Mouse (Mus musculus) embryonic facial prominence, embryonic 12.5 days (tissue): Measurements from ENCODE around the gene Prkch. TPM values are rescaled to one million over a fixed set of nuclear protein-coding genes. Genes with fewer than 3 reads are reported as not detected.

Experiments
- ATAC-seq: fragments of 200-750 bp; cut with Nextera tagmentation; 2 replicates; pipeline ENCODE4 v1.8.0; 2017; ENCODE audit not compliant: insufficient number of reproducible peaks, insufficient read depth, low FRiP score, low TSS enrichment
- H3K27ac ChIP-seq: fragments of 300-500 bp; sonication (generic); 2 replicates; pipeline ENCODE4 v1.5.1; 2016; ENCODE audit warnings: mild to moderate bottlenecking
- H3K27me3 ChIP-seq: fragments of 300-500 bp; sonication (generic); 2 replicates; pipeline ENCODE4 v1.6.1; 2016; ENCODE audit warnings: mild to moderate bottlenecking, moderate library complexity
- H3K36me3 ChIP-seq: fragments of 300-500 bp; sonication (generic); 2 replicates; pipeline ENCODE4 v1.6.1; 2016; ENCODE audit warnings: mild to moderate bottlenecking
- H3K4me1 ChIP-seq: fragments of 300-500 bp; sonication (generic); 2 replicates; pipeline ENCODE4 v1.6.1; 2016
- H3K4me2 ChIP-seq: fragments of 300-500 bp; sonication (generic); replicated peaks from 2 replicates; pipeline ENCODE4 v1.6.1; 2016; ENCODE audit warnings: mild to moderate bottlenecking, moderate library complexity
- H3K4me3 ChIP-seq: fragments of 300-500 bp; sonication (generic); 2 replicates; pipeline ENCODE4 v1.5.1; 2016; ENCODE audit warnings: mild to moderate bottlenecking
- H3K9ac ChIP-seq: fragments of 300-500 bp; sonication (generic); 2 replicates; pipeline ENCODE4 v1.6.1; 2016; ENCODE audit warnings: mild to moderate bottlenecking, moderate library complexity
- H3K9me3 ChIP-seq: fragments of 300-500 bp; sonication (generic); 2 replicates; pipeline ENCODE4 v1.6.1; 2016; ENCODE audit warnings: mild to moderate bottlenecking, moderate library complexity
- WGBS: fragments of 180-500 bp; shearing (Covaris S2); methylation state at CpG from one replicate; pipeline ENCODE4 v1.1.7; 2016; 5-methylcytosine and 5-hydroxymethylcytosine counted together
- polyA plus RNA-seq: library from polyadenylated mRNA; unstranded; fragments of >200 nt; fragmentation: Nextera tagmentation; extraction: Ambion mirVana; gene quantifications from 2 replicates; pipeline ENCODE4 v1.2.1, GENCODE M21; 2016

Prkch gene
- polyA plus RNA-seq, 1 experiment from 2014 or later = 13.9 TPM

GRCm38 (mm10) chr12:73766152-73766551 lies 181.6 kb downstream of the Prkch start:
- Histone ChIP-seq H3K4me1 (peaks cover 7% of the 10 kb centered on the region; the same call in 1 of the 2 replicates), H3K4me3 (no peak overlapping the region), H3K27me3 (no peaks in the 10 kb centered on the region), H3K36me3 (no peaks in the 10 kb centered on the region), H3K27ac (no peak overlapping the region), H3K9me3 (no peaks in the 10 kb centered on the region), H3K9ac (no peak overlapping the region), H3K4me2 (no peak overlapping the region)
- WGBS = 80% methylated on average over 8 of the region's 8 CpGs
- no peak for ATAC-seq

GRCm38 (mm10) chr12:73768788-73769187 lies 184.2 kb downstream of the Prkch start:
- 80% methylated on average over 5 of the region's 5 CpGs for WGBS
- Histone ChIP-seq H3K9ac (no peak overlapping the region), H3K4me3 (no peak overlapping the region), H3K9me3 (no peaks in the 10 kb centered on the region), H3K36me3 (no peaks in the 10 kb centered on the region), H3K4me1 (peaks cover 7% of the 10 kb centered on the region; the same call in 1 of the 2 replicates), H3K27me3 (no peaks in the 10 kb centered on the region), H3K27ac (no peak overlapping the region), H3K4me2 (no peak overlapping the region)
- no peak for ATAC-seq

- no peaks in the 10 kb centered on the region for H3K36me3 ChIP-seq
- no peak overlapping the region for H3K4me3 ChIP-seq
- 90% methylated on average over 6 of the region's 6 CpGs for WGBS
- H3K9me3 ChIP-seq = no peaks in the 10 kb centered on the region
- no peak overlapping the region for H3K4me2 ChIP-seq
- ATAC-seq = no peak
- no peak overlapping the region for H3K9ac ChIP-seq
- H3K4me1 ChIP-seq = peaks cover 7% of the 10 kb centered on the region; the same call in 1 of the 2 replicates
- H3K27ac ChIP-seq = no peak overlapping the region
- no peaks in the 10 kb centered on the region for H3K27me3 ChIP-seq
These were observed 184.9 kb downstream of the Prkch start for GRCm38 (mm10) chr12:73769536-73769935.

- Histone ChIP-seq H3K27me3 (no peaks in the 10 kb centered on the region), H3K27ac (no peak overlapping the region), H3K4me2 (no peak overlapping the region), H3K4me1 (no peaks in the 10 kb centered on the region), H3K9me3 (no peaks in the 10 kb centered on the region), H3K9ac (no peak overlapping the region), H3K36me3 (no peaks in the 10 kb centered on the region), H3K4me3 (no peak overlapping the region)
- 97% methylated on average over 1 of the region's 1 CpGs for WGBS
- ATAC-seq = no peak
These were observed 186.2 kb downstream of the Prkch start for GRCm38 (mm10) chr12:73770771-73771170.

- Histone ChIP-seq H3K4me2 (no peak overlapping the region), H3K4me1 (no peaks in the 10 kb centered on the region), H3K4me3 (no peak overlapping the region), H3K27ac (no peak overlapping the region), H3K36me3 (no peaks in the 10 kb centered on the region), H3K27me3 (no peaks in the 10 kb centered on the region), H3K9me3 (no peaks in the 10 kb centered on the region), H3K9ac (no peak overlapping the region)
- 75% methylated on average over 7 of the region's 7 CpGs for WGBS
- ATAC-seq = no peak
These were observed 190.3 kb downstream of the Prkch start for GRCm38 (mm10) chr12:73774793-73775385.

GRCm38 (mm10) chr12:73776401-73776945 lies 191.9 kb downstream of the Prkch start:
- Histone ChIP-seq H3K4me1 (no peaks in the 10 kb centered on the region), H3K9me3 (no peaks in the 10 kb centered on the region), H3K27ac (no peak overlapping the region), H3K27me3 (no peaks in the 10 kb centered on the region), H3K4me2 (no peak overlapping the region), H3K36me3 (no peaks in the 10 kb centered on the region), H3K9ac (no peak overlapping the region), H3K4me3 (no peak overlapping the region)
- ATAC-seq = no peak
- WGBS = 78% methylated on average over 6 of the region's 6 CpGs

- Histone ChIP-seq H3K9ac (no peak overlapping the region), H3K4me1 (no peaks in the 10 kb centered on the region), H3K4me2 (no peak overlapping the region), H3K36me3 (no peaks in the 10 kb centered on the region), H3K27me3 (no peaks in the 10 kb centered on the region), H3K9me3 (no peaks in the 10 kb centered on the region), H3K27ac (no peak overlapping the region), H3K4me3 (no peak overlapping the region)
- no peak for ATAC-seq
- 93% methylated on average over 11 of the region's 11 CpGs for WGBS
These were observed 193.1 kb downstream of the Prkch start for GRCm38 (mm10) chr12:73777673-73778072.

GRCm38 (mm10) chr12:73779332-73780231 lies 195.0 kb downstream of the Prkch start:
- Histone ChIP-seq H3K4me1 (no peaks in the 10 kb centered on the region), H3K27ac (no peak overlapping the region), H3K4me3 (no peak overlapping the region), H3K9me3 (no peaks in the 10 kb centered on the region), H3K4me2 (no peak overlapping the region), H3K27me3 (no peaks in the 10 kb centered on the region), H3K9ac (no peak overlapping the region), H3K36me3 (no peaks in the 10 kb centered on the region)
- ATAC-seq = no peak
- WGBS = 67% methylated on average over 13 of the region's 13 CpGs

- Histone ChIP-seq H3K9me3 (no peaks in the 10 kb centered on the region), H3K4me1 (no peaks in the 10 kb centered on the region), H3K9ac (no peak overlapping the region), H3K4me3 (no peak overlapping the region), H3K27ac (no peak overlapping the region), H3K4me2 (no peak overlapping the region), H3K27me3 (no peaks in the 10 kb centered on the region), H3K36me3 (no peaks in the 10 kb centered on the region)
- 80% methylated on average over 6 of the region's 6 CpGs for WGBS
- ATAC-seq = no peak
These were observed 196.9 kb downstream of the Prkch start for GRCm38 (mm10) chr12:73781425-73782032.

- 84% methylated on average over 8 of the region's 8 CpGs for WGBS
These were observed 202.3 kb downstream of the Prkch start for GRCm38 (mm10) chr12:73786909-73787308.

GRCm38 (mm10) chr12:73788850-73789249 lies 204.3 kb downstream of the Prkch start:
- Histone ChIP-seq H3K27me3 (0 out of 2 replicates have a peak, but pooled peaks cover 3% of the 10 kb centered on the region), H3K4me1 (peaks cover 14% of the 10 kb centered on the region), H3K9me3 (no peaks in the 10 kb centered on the region), H3K4me3 (no peak overlapping the region), H3K36me3 (no peaks in the 10 kb centered on the region), H3K27ac (no peak overlapping the region), H3K9ac (no peak overlapping the region), H3K4me2 (no peak overlapping the region)
- ATAC-seq = no peak
- WGBS = 64% methylated on average over 3 of the region's 3 CpGs

More at GRCm38 (mm10) chr12:73786909-73787308, 202.3 kb downstream of the Prkch start:
- H3K36me3 ChIP-seq = no peaks in the 10 kb centered on the region
- no peak for ATAC-seq
- H3K9ac ChIP-seq = no peak overlapping the region
- H3K4me2 ChIP-seq = no peak overlapping the region
- no peak overlapping the region for H3K4me3 ChIP-seq
- no peaks in the 10 kb centered on the region for H3K27me3 ChIP-seq
- H3K4me1 ChIP-seq = peaks cover 7% of the 10 kb centered on the region
- no peak overlapping the region for H3K27ac ChIP-seq
- H3K9me3 ChIP-seq = no peaks in the 10 kb centered on the region
